Mouse (Mus musculus) forebrain, embryonic 14.5 days (tissue): ENCODE measurements around the gene Thsd7a. TPM values are rescaled to one million over a fixed set of nuclear protein-coding genes. Genes with fewer than 3 reads are reported as not detected.

Experiments used
- ATAC-seq: fragments of 200-750 bp; cut with Nextera tagmentation; 2 replicates; pipeline ENCODE4 v1.8.0; 2017; ENCODE audit warnings: mild to moderate bottlenecking, moderate library complexity
- DNase-seq: peaks from one replicate; pipeline ENCODE4 v3.0.0-alpha.2; 2015; ENCODE audit warnings: low spot score
- H3K27ac ChIP-seq: fragments of 300-500 bp; sonication (generic); 2 replicates; pipeline ENCODE4 v1.5.1; 2014; ENCODE audit warnings: low read depth, mild to moderate bottlenecking, control low read depth, low read length, moderate library complexity
- H3K27me3 ChIP-seq: fragments of 300-500 bp; sonication (generic); replicated peaks from 2 replicates; pipeline ENCODE4 v1.6.1; 2014; ENCODE audit warnings: low read length, control low read depth, mixed read lengths; ENCODE audit not compliant: control insufficient read depth, insufficient read depth
- H3K36me3 ChIP-seq: fragments of 300-500 bp; sonication (generic); 2 replicates; pipeline ENCODE4 v1.6.1; 2014; ENCODE audit warnings: low read length, control low read depth; ENCODE audit not compliant: control insufficient read depth, insufficient read depth
- H3K4me1 ChIP-seq: fragments of 300-500 bp; sonication (generic); 2 replicates; pipeline ENCODE4 v1.6.1; 2014; ENCODE audit warnings: antibody characterized with exemption, low read length, control low read depth; ENCODE audit not compliant: control insufficient read depth, insufficient read depth
- H3K4me2 ChIP-seq: fragments of 300-500 bp; sonication (generic); 2 replicates; pipeline ENCODE4 v1.6.1; 2014; ENCODE audit warnings: mild to moderate bottlenecking, control low read depth, low read length
- H3K4me3 ChIP-seq: fragments of 300-500 bp; sonication (generic); 2 replicates; pipeline ENCODE4 v1.5.1; 2014; ENCODE audit warnings: low read depth, low read length, control low read depth
- H3K9ac ChIP-seq: fragments of 300-500 bp; sonication (generic); 2 replicates; pipeline ENCODE4 v1.6.1; 2014; ENCODE audit warnings: mild to moderate bottlenecking, low read length, control low read depth, moderate library complexity
- H3K9me3 ChIP-seq: fragments of 300-500 bp; sonication (generic); replicated peaks from 2 replicates; pipeline ENCODE4 v1.6.1; 2016; ENCODE audit warnings: low read length, control low read depth, mixed read lengths; ENCODE audit not compliant: control insufficient read depth
- WGBS: fragments of 180-500 bp; shearing (Covaris S2); extraction: QIAGEN DNeasy Blood & Tissue Kit; methylation state at CpG from one replicate; pipeline ENCODE4 v1.1.7; 2014; 5-methylcytosine and 5-hydroxymethylcytosine counted together
- polyA plus RNA-seq: library from polyadenylated mRNA; unstranded; fragments of >200 nt; fragmentation: Nextera tagmentation; extraction: Ambion mirVana; gene quantifications from 2 replicates; pipeline ENCODE4 v1.2.1, GENCODE M21; 2014

Thsd7a gene
- polyA plus RNA-seq, 1 experiment from 2014 or later: 8.0 TPM

DNA sequence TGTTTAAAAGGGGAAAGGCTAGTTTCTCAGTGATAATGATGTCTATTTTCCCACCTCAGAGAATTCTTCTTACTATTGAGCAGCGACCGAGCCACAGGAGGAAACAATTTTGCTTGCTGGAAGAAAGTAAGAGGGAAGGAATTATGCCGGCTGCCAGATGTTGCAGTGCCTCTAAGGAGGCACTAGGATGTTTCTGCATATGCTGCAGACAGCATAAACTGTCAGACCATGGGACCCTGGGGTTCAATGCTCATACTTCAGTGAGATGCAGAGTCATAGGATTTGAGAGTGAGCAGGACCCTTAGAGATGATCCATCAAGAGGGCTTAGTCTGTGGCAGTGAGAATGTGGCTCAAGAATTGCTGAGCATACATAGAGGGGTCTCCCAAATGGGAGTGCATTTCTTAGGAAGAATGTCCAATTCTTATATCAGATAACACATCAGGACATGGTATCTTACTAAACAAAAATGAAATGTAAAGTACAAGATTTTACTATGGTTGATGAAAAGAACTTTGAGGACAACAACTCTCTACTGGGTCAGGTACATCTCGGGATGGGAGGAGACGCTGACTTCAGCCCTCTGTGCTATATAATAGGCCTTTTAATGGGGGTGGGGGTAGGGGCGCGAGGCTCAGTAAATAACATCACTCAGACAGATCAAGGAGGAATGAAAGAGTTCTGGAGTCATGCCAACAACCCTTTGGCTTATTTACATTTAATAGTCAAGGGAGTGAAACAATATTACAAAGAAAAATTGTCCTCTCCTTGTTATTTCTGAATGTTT lies 281.7 kb downstream of the Thsd7a start:
- WGBS: 64% methylated on average over 7 of the region's 7 CpGs
- H3K27me3 ChIP-seq: no peaks in the 10 kb centered on the region
- H3K9me3 ChIP-seq: no peaks in the 10 kb centered on the region
- no peak overlapping the region for H3K4me3 ChIP-seq
- H3K4me2 ChIP-seq: no peak overlapping the region
- no peak for DNase-seq
- no peak overlapping the region for H3K9ac ChIP-seq
- H3K36me3 ChIP-seq: no peaks in the 10 kb centered on the region
- no peak overlapping the region for H3K27ac ChIP-seq
- H3K4me1 ChIP-seq: no peaks in the 10 kb centered on the region
- ATAC-seq: no peak

DNA sequence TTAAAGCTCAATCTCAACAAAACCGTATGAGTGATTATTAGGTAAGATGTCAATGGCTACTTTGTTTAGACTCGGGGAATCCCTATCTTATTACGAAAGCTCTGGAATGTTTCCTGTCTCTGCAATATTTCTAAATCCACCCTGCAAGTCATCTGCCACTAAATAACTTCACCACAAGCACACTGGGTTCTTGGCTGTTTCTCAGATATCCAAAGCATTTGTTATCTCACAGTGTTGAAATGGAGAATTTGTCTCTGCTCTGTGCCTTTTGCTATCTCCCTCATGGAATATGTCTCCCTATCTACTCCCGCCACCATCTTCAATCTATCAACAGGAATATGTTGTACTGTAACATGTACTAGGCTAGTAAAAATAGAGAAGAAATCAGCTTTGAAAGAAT lies 290.4 kb downstream of the Thsd7a start:
- H3K9me3 ChIP-seq: no peaks in the 10 kb centered on the region
- 96% methylated on average over 4 of the region's 4 CpGs for WGBS
- H3K9ac ChIP-seq: no peak overlapping the region
- no peaks in the 10 kb centered on the region for H3K4me1 ChIP-seq
- H3K36me3 ChIP-seq: no peaks in the 10 kb centered on the region
- no peak overlapping the region for H3K27ac ChIP-seq
- no peak overlapping the region for H3K4me3 ChIP-seq
- H3K27me3 ChIP-seq: no peaks in the 10 kb centered on the region
- no peak overlapping the region for H3K4me2 ChIP-seq
- no peak for DNase-seq
- ATAC-seq: no peak

DNA sequence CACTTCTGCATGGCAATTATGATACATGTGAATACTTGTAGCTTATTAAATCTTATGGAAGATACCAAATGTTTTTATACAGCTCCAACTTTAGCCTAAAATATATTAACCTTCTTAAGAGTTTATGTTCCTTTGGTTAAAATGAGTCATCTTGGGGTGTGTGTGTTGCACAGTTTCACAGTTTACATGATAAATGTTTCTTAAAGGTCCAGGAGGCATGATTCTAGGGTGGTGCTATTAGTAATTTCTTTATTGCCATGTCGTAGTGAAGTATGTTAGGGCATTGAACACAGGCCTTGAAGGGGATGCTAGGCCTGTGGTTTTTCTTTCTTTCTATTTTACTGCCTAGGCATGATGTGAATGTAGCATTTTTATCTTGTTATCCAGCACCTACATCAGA lies 291.8 kb downstream of the Thsd7a start:
- no peaks in the 10 kb centered on the region for H3K4me1 ChIP-seq
- 89% methylated on average over 1 of the region's 1 CpGs for WGBS
- ATAC-seq (no peak), DNase-seq (no peak)
- no peak overlapping the region for H3K4me2 ChIP-seq
- no peaks in the 10 kb centered on the region for H3K36me3 ChIP-seq
- H3K9ac ChIP-seq: no peak overlapping the region
- H3K9me3 ChIP-seq: no peaks in the 10 kb centered on the region
- no peak overlapping the region for H3K27ac ChIP-seq
- H3K4me3 ChIP-seq: no peak overlapping the region
- no peaks in the 10 kb centered on the region for H3K27me3 ChIP-seq

DNA sequence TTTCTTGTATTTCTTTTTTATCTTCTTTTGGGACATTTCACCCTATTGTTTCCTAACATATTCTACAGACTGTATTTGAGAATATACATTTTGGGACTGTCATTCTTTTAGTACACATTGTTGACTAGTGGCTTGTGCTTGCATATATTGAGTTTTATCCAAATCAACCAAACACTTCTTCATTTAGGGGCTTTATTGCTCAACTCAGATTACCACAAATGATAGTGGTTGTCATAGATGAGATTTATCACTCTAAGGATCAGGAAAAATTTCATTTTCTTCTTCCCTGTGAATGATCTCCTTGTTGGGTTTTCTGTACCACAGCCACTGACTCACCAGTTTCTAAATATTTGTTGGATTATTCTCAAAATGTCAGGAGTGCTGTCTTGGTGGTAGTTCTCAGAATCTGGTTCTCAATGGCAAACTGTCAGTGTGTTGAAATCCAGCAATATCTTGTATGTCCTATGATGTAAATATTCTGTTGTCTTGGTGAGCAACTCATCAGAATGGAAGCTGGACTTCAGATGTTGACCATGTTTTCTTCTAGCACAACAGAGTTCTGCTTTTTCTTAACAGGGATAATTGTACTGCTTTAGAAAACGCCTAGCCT lies 294.2 kb downstream of the Thsd7a start:
- H3K36me3 ChIP-seq: no peaks in the 10 kb centered on the region
- H3K9me3 ChIP-seq: no peaks in the 10 kb centered on the region
- H3K27me3 ChIP-seq: no peaks in the 10 kb centered on the region
- H3K4me3 ChIP-seq: no peak overlapping the region
- no peak for ATAC-seq
- H3K27ac ChIP-seq: no peak overlapping the region
- H3K9ac ChIP-seq: no peak overlapping the region
- no peak overlapping the region for H3K4me2 ChIP-seq
- no peak for DNase-seq
- 76% methylated on average over 1 of the region's 1 CpGs for WGBS
- no peaks in the 10 kb centered on the region for H3K4me1 ChIP-seq

DNA sequence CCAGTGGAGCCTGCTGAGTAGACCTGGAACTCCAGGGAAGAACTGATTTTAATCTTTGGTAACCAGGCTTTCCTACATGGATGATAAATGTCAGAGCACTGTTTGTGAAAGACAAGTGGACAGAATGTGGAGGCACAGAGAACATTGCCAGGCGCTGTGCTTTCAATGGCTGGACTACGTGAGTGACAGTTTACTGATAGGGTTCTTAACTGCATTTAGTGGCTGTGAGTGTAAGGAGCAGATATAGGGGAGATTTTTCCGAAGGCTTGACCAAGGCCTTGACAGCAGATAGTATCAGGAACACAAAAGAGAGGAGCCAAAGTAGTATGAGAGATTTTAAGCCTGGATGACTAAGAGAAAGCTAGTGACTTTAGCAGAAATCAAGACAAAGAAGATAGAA lies 295.1 kb downstream of the Thsd7a start:
- Histone ChIP-seq H3K4me3 (no peak overlapping the region), H3K27ac (no peak overlapping the region), H3K9ac (no peak overlapping the region), H3K36me3 (no peaks in the 10 kb centered on the region), H3K9me3 (no peaks in the 10 kb centered on the region), H3K4me2 (no peak overlapping the region), H3K27me3 (no peaks in the 10 kb centered on the region), H3K4me1 (no peaks in the 10 kb centered on the region)
- WGBS: 78% methylated on average over 3 of the region's 3 CpGs
- ATAC-seq (no peak), DNase-seq (no peak)

DNA sequence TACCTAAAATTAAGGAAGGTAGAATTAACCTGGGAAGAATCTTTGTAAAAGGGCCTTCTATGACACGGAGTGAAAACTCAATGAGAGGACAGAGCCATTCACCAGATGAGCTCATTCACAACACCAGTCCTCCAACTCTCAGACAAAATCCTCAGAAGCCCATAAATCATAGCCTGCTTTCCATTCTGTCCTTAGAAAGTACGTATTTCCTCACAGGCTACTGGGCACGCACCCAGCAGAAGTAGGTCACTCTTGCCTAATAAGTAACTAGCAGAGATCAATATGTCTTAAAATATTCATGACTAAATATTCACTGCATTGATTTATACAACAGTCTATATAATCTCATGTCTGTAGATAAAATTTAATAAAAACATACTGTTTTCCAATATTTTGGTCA lies 300.4 kb downstream of the Thsd7a start:
- 91% methylated on average over 3 of the region's 3 CpGs for WGBS
- DNase-seq: no peak

DNA sequence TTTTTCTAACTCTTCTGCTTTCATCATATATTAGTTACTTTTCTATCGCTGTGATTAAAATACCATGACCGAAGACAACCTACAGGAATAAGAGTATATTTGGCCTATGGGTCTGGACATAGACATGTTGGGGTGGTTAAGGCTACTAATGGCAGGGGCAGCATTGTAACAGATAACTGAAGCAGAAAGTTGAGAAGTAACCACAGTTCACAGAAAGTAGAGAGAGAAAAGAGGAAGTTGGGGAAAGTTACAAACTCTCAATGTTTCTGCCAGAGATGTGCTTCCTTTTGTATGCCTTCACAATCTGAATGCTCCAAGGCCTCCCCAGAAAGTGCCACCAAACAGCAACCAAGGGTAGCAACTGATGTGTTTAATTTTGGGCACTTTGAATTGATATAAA lies 303.7 kb downstream of the Thsd7a start:
- no peaks in the 10 kb centered on the region for H3K9me3 ChIP-seq
- H3K4me1 ChIP-seq: no peaks in the 10 kb centered on the region
- ATAC-seq: no peak
- H3K4me2 ChIP-seq: no peak overlapping the region
- whole genome bisulfite sequencing: 100% methylated on average over 2 of the region's 2 CpGs
- no peaks in the 10 kb centered on the region for H3K36me3 ChIP-seq
- no peak for DNase-seq
- H3K27me3 ChIP-seq: no peaks in the 10 kb centered on the region
- H3K4me3 ChIP-seq: no peak overlapping the region
- no peak overlapping the region for H3K9ac ChIP-seq
- H3K27ac ChIP-seq: no peak overlapping the region

More for the DNA sequence above, 300.4 kb downstream of the Thsd7a start:
- Histone ChIP-seq H3K27ac (no peak overlapping the region), H3K4me2 (no peak overlapping the region), H3K4me1 (no peaks in the 10 kb centered on the region), H3K9me3 (no peaks in the 10 kb centered on the region), H3K4me3 (no peak overlapping the region), H3K27me3 (no peaks in the 10 kb centered on the region), H3K36me3 (no peaks in the 10 kb centered on the region), H3K9ac (no peak overlapping the region)
- ATAC-seq: no peak

DNA sequence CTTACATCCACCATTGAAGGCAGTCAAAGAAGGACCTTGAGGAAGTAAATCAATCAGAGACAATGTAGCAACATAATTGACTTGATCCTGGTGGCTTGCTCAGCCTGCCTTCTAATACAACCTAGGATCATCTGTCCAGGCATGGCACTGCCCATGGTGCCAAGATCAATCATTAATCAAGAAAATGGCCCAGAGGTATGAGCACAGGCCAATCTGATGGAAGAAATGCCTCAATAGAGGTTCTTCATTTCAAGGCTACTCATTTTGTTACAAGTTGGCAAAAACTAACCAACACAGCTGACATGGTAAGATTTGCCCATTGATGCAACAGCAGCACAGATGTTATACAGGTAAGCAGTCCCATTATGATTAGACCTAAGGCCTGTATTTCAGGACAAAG lies 309.6 kb downstream of the Thsd7a start:
- H3K4me2 ChIP-seq: no peak overlapping the region
- no peaks in the 10 kb centered on the region for H3K36me3 ChIP-seq
- no peaks in the 10 kb centered on the region for H3K9me3 ChIP-seq
- no peak overlapping the region for H3K27ac ChIP-seq
- no peaks in the 10 kb centered on the region for H3K4me1 ChIP-seq
- no peak overlapping the region for H3K4me3 ChIP-seq
- ATAC-seq: no peak
- no peak overlapping the region for H3K9ac ChIP-seq
- no peaks in the 10 kb centered on the region for H3K27me3 ChIP-seq
- DNase-seq: no peak

DNA sequence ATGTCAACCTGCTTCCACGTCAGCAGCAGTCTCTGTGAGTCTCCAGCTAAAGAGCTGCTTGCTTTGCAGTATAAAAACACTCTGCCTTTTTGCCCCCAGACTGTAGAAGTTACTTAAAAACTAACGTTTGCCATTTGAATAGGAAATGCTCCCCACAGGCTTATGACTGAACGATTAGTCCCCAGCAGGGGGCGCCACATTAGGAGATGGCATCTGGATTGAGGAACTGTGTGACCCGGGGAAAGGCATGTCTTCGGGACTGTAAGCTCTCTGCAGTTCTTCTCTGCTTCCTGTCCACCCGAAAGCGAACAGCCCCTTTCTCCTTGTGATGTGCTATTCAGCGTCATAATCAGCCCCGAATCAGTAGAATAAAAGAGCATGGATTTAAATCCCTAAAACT lies 330.1 kb downstream of the Thsd7a start:
- no peaks in the 10 kb centered on the region for H3K27me3 ChIP-seq
- no peaks in the 10 kb centered on the region for H3K4me1 ChIP-seq
- no peak overlapping the region for H3K27ac ChIP-seq
- H3K4me2 ChIP-seq: no peak overlapping the region
- no peak overlapping the region for H3K4me3 ChIP-seq
- ATAC-seq (no peak), DNase-seq (no peak)
- H3K9me3 ChIP-seq: no peaks in the 10 kb centered on the region
- 87% methylated on average over 10 of the region's 10 CpGs for WGBS
- H3K9ac ChIP-seq: no peak overlapping the region
- H3K36me3 ChIP-seq: no peaks in the 10 kb centered on the region
